Mouse (Mus musculus) bone marrow, adult 2 months (tissue): ENCODE measurements around the gene Ryr1. TPM values are rescaled to one million over a fixed set of nuclear protein-coding genes. Genes with fewer than 3 reads are reported as not detected.
A peak's percentile ranks its signal among the peaks of the same experiment; 100 is the strongest.

Experiments used
- H3K27ac ChIP-seq: fragments of 200-500 bp; 2 replicates; pipeline ENCODE4 v1.5.1; 2012; ENCODE audit warnings: low read depth, mild to moderate bottlenecking, control low read depth, inconsistent platforms, low read length; ENCODE audit not compliant: control insufficient read depth, poor library complexity, insufficient read depth
- H3K4me1 ChIP-seq: fragments of 200-500 bp; 2 replicates; pipeline ENCODE4 v1.6.1; 2011; ENCODE audit warnings: low read length; ENCODE audit not compliant: control insufficient read depth, insufficient read depth
- H3K4me3 ChIP-seq: fragments of 200-500 bp; replicated peaks from 2 replicates; pipeline ENCODE3; 2011; ENCODE audit warnings: mild to moderate bottlenecking, low read depth, low read length, control low read depth; ENCODE audit not compliant: control insufficient read depth
- CTCF ChIP-seq: fragments of 200-500 bp; IDR thresholded peaks from 2 replicates; pipeline ENCODE4 v1.5.1; 2011; ENCODE audit warnings: low read length, control low read depth; ENCODE audit not compliant: control insufficient read depth, insufficient read depth
- POLR2A ChIP-seq: fragments of 200-500 bp; IDR thresholded peaks from 2 replicates; pipeline ENCODE4 v1.6.1; 2011; ENCODE audit warnings: low read depth, mild to moderate bottlenecking, control low read depth, low read length, borderline replicate concordance; ENCODE audit not compliant: control insufficient read depth
- WGBS: fragments of 180-500 bp; shearing (Covaris S2); methylation state at CpG from one replicate; pipeline ENCODE4 v1.1.7; 2018; 5-methylcytosine and 5-hydroxymethylcytosine counted together
- polyA plus RNA-seq: library from polyadenylated mRNA; stranded (reverse); fragments of >200 nt; gene quantifications from 2 replicates; pipeline ENCODE4 v1.2.4, GENCODE M21; 2011; ENCODE audit warnings: low replicate concordance; ENCODE audit not compliant: missing spikeins, insufficient read depth, insufficient read length

Ryr1 gene
- polyA plus RNA-seq, 1 experiment = 2.7 TPM

DNA sequence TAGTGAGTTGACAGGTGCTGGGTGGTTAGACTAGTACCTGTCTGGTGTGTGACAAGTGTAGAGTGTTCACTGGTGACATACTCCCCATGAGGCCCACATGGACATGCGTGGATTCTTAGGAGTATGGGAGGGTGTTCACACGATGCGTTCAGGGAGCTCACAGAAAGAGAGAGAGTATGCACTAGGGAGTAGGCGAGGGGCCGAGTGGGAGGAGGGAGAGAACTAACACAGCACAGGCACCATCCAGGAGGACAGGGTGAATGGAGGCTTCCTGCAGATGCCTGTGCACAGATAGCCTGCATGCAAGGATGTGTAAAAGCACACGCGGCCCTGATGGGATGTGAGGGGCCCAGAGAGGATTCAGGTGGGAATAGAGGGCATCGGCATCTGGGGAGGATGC is 102.5 kb downstream of the Ryr1 start:
- no peak overlapping the region for H3K27ac ChIP-seq
- no peak for TF ChIP-seq POLR2A
- TF ChIP-seq CTCF = no peak
- H3K4me3 ChIP-seq = no peak overlapping the region
- no peaks in the 10 kb centered on the region; the same call in 1 of the 2 replicates for H3K4me1 ChIP-seq
- whole genome bisulfite sequencing = 92% methylated on average over 8 of the region's 8 CpGs

DNA sequence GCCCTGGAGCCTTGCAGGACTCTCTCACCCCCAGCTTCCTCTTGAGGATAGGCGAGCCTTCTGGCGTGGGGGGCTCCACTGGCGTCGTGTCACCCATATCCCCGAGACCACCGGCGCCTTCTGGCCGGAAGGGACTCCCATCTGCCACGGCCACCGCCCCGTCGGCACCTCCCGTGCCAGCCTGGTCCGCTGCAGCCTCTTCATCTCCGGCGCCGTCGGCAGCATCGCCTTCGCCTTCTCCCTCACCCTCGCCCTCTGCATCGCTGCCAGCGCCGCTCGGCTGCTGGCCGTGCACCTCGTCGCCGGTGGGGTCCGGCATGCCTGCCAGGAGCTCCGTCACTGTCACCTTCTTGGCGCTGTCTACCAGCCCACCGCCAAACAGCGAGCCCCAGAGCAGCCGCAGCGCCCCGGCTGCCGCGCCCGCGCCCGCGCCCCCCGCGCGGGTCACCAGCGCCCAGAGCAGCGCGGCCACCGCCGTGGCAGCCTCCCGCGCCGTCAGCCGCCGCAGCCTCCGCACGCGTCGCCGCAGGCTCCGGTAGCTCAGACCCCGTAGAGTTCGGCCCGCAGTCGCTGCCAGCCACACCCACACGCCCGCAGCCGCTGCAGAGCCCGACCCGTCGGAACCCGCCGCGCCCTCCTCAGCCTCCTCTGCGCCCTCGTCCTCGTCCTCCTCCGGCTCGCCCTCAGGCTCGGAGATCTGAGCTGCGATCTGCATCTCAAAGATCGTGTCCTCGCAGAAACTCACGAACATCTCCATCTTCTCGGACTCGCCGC is 105.3 kb downstream of the Ryr1 start:
- H3K4me3 ChIP-seq = peak overlapping the region; percentile 6
- no peaks in the 10 kb centered on the region; the same call in 1 of the 2 replicates for H3K4me1 ChIP-seq
- 5% methylated on average over 84 of the region's 88 CpGs for WGBS

DNA sequence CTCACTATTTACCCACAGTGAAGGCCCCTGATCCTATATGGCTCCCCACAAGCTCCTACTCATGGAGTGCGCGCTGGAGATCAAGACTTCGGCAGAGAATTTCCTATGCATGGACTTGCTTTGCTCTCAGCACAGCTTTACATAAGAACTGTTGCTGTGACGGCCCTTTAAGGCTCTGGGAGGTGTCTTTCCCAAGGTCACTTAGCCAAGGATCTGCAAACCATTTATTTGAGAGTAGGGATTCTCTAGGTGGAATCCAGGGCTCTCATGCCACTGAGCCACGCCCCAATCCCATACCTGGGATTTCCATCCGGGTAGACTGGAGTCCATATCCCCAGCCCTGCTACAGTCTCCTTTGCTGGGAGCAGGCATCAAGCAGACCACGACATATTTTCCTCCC is 107.8 kb downstream of the Ryr1 start:
- Histone ChIP-seq H3K4me1 (no peaks in the 10 kb centered on the region; the same call in 1 of the 2 replicates), H3K27ac (no peak overlapping the region), H3K4me3 (no peak overlapping the region)
- 86% methylated on average over 7 of the region's 7 CpGs for WGBS
- TF ChIP-seq POLR2A (no peak), CTCF (no peak)

More for the DNA sequence above, 105.3 kb downstream of the Ryr1 start:
- no peak overlapping the region; the same call in 1 of the 2 replicates for H3K27ac ChIP-seq
- TF ChIP-seq POLR2A (peak; percentile 3; the same call in 1 of the 2 replicates), CTCF (no peak)

DNA sequence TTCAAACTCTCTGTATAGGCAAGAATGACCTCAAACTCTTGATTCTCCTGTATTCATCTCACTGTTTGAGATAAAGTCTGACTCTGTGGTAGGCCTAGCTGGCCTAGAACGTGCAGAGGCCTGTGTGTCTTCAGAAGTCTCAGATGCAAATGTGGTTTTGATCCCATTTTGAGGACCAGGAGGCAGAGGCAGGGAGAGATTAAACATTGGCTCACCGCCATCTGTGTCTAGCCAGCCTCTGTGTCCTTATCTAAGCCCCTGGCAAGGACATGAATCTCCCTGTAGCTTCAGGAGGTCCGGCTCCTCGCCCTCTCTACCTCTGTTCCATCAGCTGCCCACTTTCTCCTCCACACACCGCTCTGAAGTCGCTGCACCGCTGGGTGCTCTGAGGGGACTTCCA is 108.5 kb downstream of the Ryr1 start:
- Histone ChIP-seq H3K27ac (no peak overlapping the region), H3K4me1 (no peaks in the 10 kb centered on the region; the same call in 1 of the 2 replicates), H3K4me3 (no peak overlapping the region)
- TF ChIP-seq POLR2A (no peak), CTCF (no peak)
- WGBS = 70% methylated on average over 7 of the region's 7 CpGs

DNA sequence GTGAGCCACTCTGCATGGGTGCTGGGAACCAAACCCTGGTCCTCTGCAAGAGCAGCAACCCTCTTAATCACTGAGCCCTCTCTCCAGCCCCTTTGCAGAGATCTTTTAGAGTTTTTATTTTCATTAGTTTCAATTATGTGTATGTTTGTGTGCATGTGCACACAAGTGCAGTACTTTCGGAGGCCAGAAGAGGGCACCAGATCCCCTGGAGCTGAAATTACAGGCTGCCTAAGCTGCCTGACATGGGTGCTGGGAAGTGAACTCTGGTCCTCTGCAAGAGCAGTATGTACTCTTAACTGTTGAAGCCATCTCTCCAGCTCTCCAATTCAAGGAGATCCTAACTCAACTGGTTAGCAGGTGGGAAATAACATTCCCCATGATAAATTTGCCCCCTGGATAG is 110.0 kb downstream of the Ryr1 start:
- TF ChIP-seq POLR2A (no peak), CTCF (peak; percentile 40; the same call in 1 of the 2 replicates)
- 84% methylated on average over 1 of the region's 1 CpGs for WGBS
- H3K4me3 ChIP-seq = no peak overlapping the region
- H3K4me1 ChIP-seq = no peaks in the 10 kb centered on the region; the same call in 1 of the 2 replicates
- H3K27ac ChIP-seq = no peak overlapping the region

DNA sequence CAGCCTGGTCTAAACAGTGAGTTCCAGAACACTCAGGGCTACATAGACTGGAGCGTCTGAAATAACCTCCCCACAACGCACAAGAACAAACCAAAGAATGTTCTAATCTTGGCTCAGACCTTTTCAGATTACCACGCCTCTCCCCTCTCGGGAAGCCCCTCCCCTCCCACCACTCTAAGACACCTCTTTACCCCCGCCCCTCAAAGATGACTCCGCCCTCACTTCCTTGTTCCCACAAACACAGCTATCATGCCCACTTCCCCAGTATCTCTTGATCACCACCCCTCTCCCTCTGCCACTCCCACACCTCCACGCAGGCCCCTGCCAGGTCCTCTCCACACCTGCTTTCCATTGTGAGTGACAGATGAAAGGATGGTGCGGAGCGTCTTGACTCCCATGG is 116.3 kb downstream of the Ryr1 start:
- H3K4me3 ChIP-seq = no peak overlapping the region
- 38% methylated on average over 9 of the region's 9 CpGs for WGBS
- H3K4me1 ChIP-seq = peaks cover 8% of the 10 kb centered on the region
- H3K27ac ChIP-seq = peak overlapping the region; percentile 86
- no peak for TF ChIP-seq CTCF
- TF ChIP-seq POLR2A = no peak

DNA sequence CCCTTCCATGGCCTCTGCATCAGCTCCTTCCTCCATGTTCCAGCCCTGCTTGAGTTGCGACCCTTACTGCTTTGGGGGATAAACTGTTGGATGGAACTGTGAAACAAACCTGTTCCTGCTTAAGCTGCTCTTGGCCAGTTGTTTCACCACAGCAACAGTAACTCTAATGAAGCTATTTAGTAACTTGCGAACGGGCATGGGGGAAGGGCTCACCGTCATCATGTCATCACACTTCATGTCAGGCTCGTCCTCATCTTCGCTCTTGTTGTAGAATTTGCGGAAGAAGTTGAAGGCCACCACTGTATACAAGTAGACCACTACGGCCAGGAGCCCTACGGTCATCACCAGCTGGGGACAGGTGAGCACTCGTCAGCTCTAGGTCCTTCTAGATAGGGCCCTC is 116.8 kb downstream of the Ryr1 start:
- WGBS = 53% methylated on average over 10 of the region's 10 CpGs
- H3K4me1 ChIP-seq = peaks cover 8% of the 10 kb centered on the region
- H3K27ac ChIP-seq = peak overlapping the region; percentile 86
- no peak overlapping the region for H3K4me3 ChIP-seq
- TF ChIP-seq POLR2A (no peak), CTCF (no peak)

DNA sequence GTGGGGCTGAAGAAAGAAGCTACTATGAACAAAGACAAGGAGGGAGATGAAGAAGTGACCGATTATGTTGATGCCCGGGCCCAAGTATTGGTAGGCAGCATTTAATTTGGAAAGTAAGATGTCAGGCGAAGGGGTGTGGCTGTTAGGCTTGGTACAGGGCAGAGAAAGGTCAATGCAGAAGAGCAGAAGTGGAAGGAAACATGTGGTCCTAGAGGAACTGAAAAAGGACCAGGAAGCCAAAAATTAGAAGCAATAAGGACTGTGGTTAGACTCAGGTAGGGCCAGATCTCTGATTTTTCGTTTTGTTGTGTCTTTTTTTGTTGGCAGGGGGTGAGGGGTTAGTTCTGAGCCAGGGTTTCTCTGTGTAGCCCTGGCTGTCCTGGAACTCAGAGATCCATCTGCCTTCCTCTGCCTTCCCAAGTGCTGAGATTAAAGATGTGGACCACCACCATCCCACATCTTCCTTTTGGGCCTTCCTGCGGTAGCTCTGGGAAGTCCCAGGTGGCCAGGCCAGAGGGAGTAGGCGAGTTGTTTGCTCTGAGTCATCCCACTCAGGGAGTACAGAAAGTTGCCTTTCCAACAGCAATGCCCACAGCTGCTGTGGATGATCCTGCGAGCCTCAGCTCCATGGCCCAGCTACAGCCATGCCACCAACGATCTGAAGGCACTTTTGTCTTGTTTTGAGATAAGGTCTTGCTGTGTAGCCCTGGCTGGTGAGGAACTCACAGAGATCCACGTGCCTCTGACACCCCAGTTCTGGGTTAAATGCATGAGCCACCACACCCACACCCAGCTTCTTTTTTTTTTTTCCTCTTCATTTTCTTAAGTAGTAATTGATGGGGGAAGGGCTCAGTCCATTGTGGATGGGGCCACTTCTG is 117.5 kb downstream of the Ryr1 start:
- 42% methylated on average over 9 of the region's 9 CpGs for WGBS
- Histone ChIP-seq H3K4me3 (no peak overlapping the region), H3K4me1 (peaks cover 8% of the 10 kb centered on the region), H3K27ac (peak overlapping the region; percentile 86)
- no peak for TF ChIP-seq CTCF
- no peak for TF ChIP-seq POLR2A
